Mouse (Mus musculus) embryonic facial prominence, embryonic 12.5 days (tissue): Measurements from ENCODE around the gene Aldh16a1. TPM values are rescaled to one million over a fixed set of nuclear protein-coding genes. Genes with fewer than 3 reads are reported as not detected.
"Not testable (repeated sequence)": the region's sequence is repeated elsewhere in the genome, so short reads cannot be mapped to it uniquely, and the experiment has no call there.

Experiments
- ATAC-seq: fragments of 200-750 bp; cut with Nextera tagmentation; 2 replicates; pipeline ENCODE4 v1.8.0; 2017; ENCODE audit not compliant: insufficient number of reproducible peaks, insufficient read depth, low FRiP score, low TSS enrichment
- H3K27ac ChIP-seq: fragments of 300-500 bp; sonication (generic); 2 replicates; pipeline ENCODE4 v1.5.1; 2016; ENCODE audit warnings: mild to moderate bottlenecking
- H3K27me3 ChIP-seq: fragments of 300-500 bp; sonication (generic); 2 replicates; pipeline ENCODE4 v1.6.1; 2016; ENCODE audit warnings: mild to moderate bottlenecking, moderate library complexity
- H3K36me3 ChIP-seq: fragments of 300-500 bp; sonication (generic); 2 replicates; pipeline ENCODE4 v1.6.1; 2016; ENCODE audit warnings: mild to moderate bottlenecking
- H3K4me1 ChIP-seq: fragments of 300-500 bp; sonication (generic); 2 replicates; pipeline ENCODE4 v1.6.1; 2016
- H3K4me2 ChIP-seq: fragments of 300-500 bp; sonication (generic); replicated peaks from 2 replicates; pipeline ENCODE4 v1.6.1; 2016; ENCODE audit warnings: mild to moderate bottlenecking, moderate library complexity
- H3K4me3 ChIP-seq: fragments of 300-500 bp; sonication (generic); 2 replicates; pipeline ENCODE4 v1.5.1; 2016; ENCODE audit warnings: mild to moderate bottlenecking
- H3K9ac ChIP-seq: fragments of 300-500 bp; sonication (generic); 2 replicates; pipeline ENCODE4 v1.6.1; 2016; ENCODE audit warnings: mild to moderate bottlenecking, moderate library complexity
- H3K9me3 ChIP-seq: fragments of 300-500 bp; sonication (generic); 2 replicates; pipeline ENCODE4 v1.6.1; 2016; ENCODE audit warnings: mild to moderate bottlenecking, moderate library complexity
- WGBS: fragments of 180-500 bp; shearing (Covaris S2); methylation state at CpG from one replicate; pipeline ENCODE4 v1.1.7; 2016; 5-methylcytosine and 5-hydroxymethylcytosine counted together
- polyA plus RNA-seq: library from polyadenylated mRNA; unstranded; fragments of >200 nt; fragmentation: Nextera tagmentation; extraction: Ambion mirVana; gene quantifications from 2 replicates; pipeline ENCODE4 v1.2.1, GENCODE M21; 2016

The Aldh16a1 gene
- polyA plus RNA-seq, 1 experiment from 2014 or later, result 43.8 TPM

GRCm38 (mm10) chr7:45128624-45129246, 25.6 kb downstream of the Aldh16a1 start, which contains the start of gene Rpl13a:
TSS of gene Rpl13a (minus strand) at chr7:45128761.
- under 1% methylated on average over 48 of the region's 48 CpGs for WGBS
- peaks cover 26% of the 10 kb centered on the region for H3K4me1 ChIP-seq
- peak; percentile 93 for ATAC-seq

GRCm38 (mm10) chr7:45127700-45128224, 26.6 kb downstream of the Aldh16a1 start:
- no peak for ATAC-seq
- Histone ChIP-seq H3K27me3 (no peaks in the 10 kb centered on the region), H3K4me3 (peak overlapping the region; percentile 91), H3K4me2 (peak overlapping the region; percentile 87), H3K36me3 (peaks cover 29% of the 10 kb centered on the region), H3K27ac (peak overlapping the region; percentile 94), H3K9me3 (no peaks in the 10 kb centered on the region), H3K9ac (peak overlapping the region; percentile 99), H3K4me1 (peaks cover 31% of the 10 kb centered on the region)
- under 1% methylated on average over 6 of the region's 6 CpGs for WGBS

More at GRCm38 (mm10) chr7:45128624-45129246, 25.6 kb downstream of the Aldh16a1 start, which contains the start of gene Rpl13a:
- H3K27ac ChIP-seq, result peak within 1 kb of the TSS; percentile 94
- peak within 1 kb of the TSS; percentile 87 for H3K4me2 ChIP-seq
- peak within 1 kb of the TSS; percentile 99 for H3K9ac ChIP-seq
- H3K9me3 ChIP-seq, result no peaks in the 10 kb centered on the region
- peak within 1 kb of the TSS; percentile 91 for H3K4me3 ChIP-seq
- H3K27me3 ChIP-seq, result no peaks in the 10 kb centered on the region
- H3K36me3 ChIP-seq, result peaks cover 24% of the 10 kb centered on the region

- Histone ChIP-seq H3K4me3 (peak overlapping the region; percentile 91), H3K36me3 (peaks cover 36% of the 10 kb centered on the region), H3K4me2 (peak overlapping the region; percentile 87), H3K27me3 (no peaks in the 10 kb centered on the region), H3K27ac (peak overlapping the region; percentile 94), H3K9ac (peak overlapping the region; percentile 99), H3K4me1 (peaks cover 36% of the 10 kb centered on the region), H3K9me3 (no peaks in the 10 kb centered on the region)
- 41% methylated on average over 21 of the region's 21 CpGs for WGBS
- ATAC-seq, result no peak
Observed at GRCm38 (mm10) chr7:45126844-45127699, 27.3 kb downstream of the Aldh16a1 start.

GRCm38 (mm10) chr7:45126147-45126843, 28.1 kb downstream of the Aldh16a1 start:
- H3K9me3 ChIP-seq, result no peaks in the 10 kb centered on the region
- peak overlapping the region; percentile 99 for H3K9ac ChIP-seq
- ATAC-seq, result no peak
- H3K4me2 ChIP-seq, result peak overlapping the region; percentile 87
- H3K4me1 ChIP-seq, result peaks cover 43% of the 10 kb centered on the region
- H3K4me3 ChIP-seq, result peak overlapping the region; percentile 91
- H3K27ac ChIP-seq, result peak overlapping the region; percentile 94
- no peaks in the 10 kb centered on the region for H3K27me3 ChIP-seq
- 74% methylated on average over 17 of the region's 17 CpGs for WGBS
- peaks cover 43% of the 10 kb centered on the region for H3K36me3 ChIP-seq

- H3K27me3 ChIP-seq, H3K9me3 ChIP-seq, H3K9ac ChIP-seq, ATAC-seq: not testable (repeated sequence)
- 57% methylated on average over 5 of the region's 5 CpGs for WGBS
- H3K27ac ChIP-seq, result peak overlapping the region; percentile 94
- H3K4me3 ChIP-seq, result 0 out of 2 replicates have a peak overlapping the region, but pooled peaks have one; percentile 95
- peaks cover 50% of the 10 kb centered on the region for H3K36me3 ChIP-seq
- peaks cover 43% of the 10 kb centered on the region for H3K4me1 ChIP-seq
- 0 out of 2 replicates have a peak overlapping the region, but pooled peaks have one; percentile 6 for H3K4me2 ChIP-seq
Observed at GRCm38 (mm10) chr7:45125649-45126048, 28.7 kb downstream of the Aldh16a1 start.

GRCm38 (mm10) chr7:45125144-45125600, 29.2 kb downstream of the Aldh16a1 start:
- Histone ChIP-seq H3K4me1 (peaks cover 43% of the 10 kb centered on the region), H3K36me3 (peaks cover 55% of the 10 kb centered on the region), H3K27me3 (no peaks in the 10 kb centered on the region), H3K27ac (peak overlapping the region; percentile 94), H3K4me2 (peak overlapping the region; percentile 47), H3K9ac (no peak overlapping the region), H3K9me3 (no peaks in the 10 kb centered on the region), H3K4me3 (peak overlapping the region; percentile 95; the same call in 1 of the 2 replicates)
- 18% methylated on average over 7 of the region's 7 CpGs for WGBS
- no peak for ATAC-seq

GRCm38 (mm10) chr7:45124224-45125143, 29.9 kb downstream of the Aldh16a1 start, which contains the start of gene Rps11:
TSS of gene Rps11 (minus strand) at chr7:45124439.
- peak within 1 kb of the TSS; percentile 94 for H3K27ac ChIP-seq
- H3K4me3 ChIP-seq, result peak within 1 kb of the TSS; percentile 95
- peak; percentile 84 for ATAC-seq
- no peaks in the 10 kb centered on the region for H3K9me3 ChIP-seq
- peak within 1 kb of the TSS; percentile 62 for H3K4me2 ChIP-seq
- H3K9ac ChIP-seq, result peak within 1 kb of the TSS; percentile 97
- H3K27me3 ChIP-seq, result no peaks in the 10 kb centered on the region
- H3K36me3 ChIP-seq, result peaks cover 61% of the 10 kb centered on the region
- WGBS, result under 1% methylated on average over 59 of the region's 59 CpGs
- peaks cover 38% of the 10 kb centered on the region for H3K4me1 ChIP-seq

GRCm38 (mm10) chr7:45123186-45123570, 31.2 kb downstream of the Aldh16a1 start:
- peak overlapping the region; percentile 95 for H3K4me3 ChIP-seq
- peak overlapping the region; percentile 62 for H3K4me2 ChIP-seq
- no peaks in the 10 kb centered on the region for H3K27me3 ChIP-seq
- H3K36me3 ChIP-seq, result peaks cover 69% of the 10 kb centered on the region
- 22% methylated on average over 12 of the region's 12 CpGs for WGBS
- H3K9ac ChIP-seq, result peak overlapping the region; percentile 97
- no peak for ATAC-seq
- H3K9me3 ChIP-seq, result no peaks in the 10 kb centered on the region
- H3K27ac ChIP-seq, result peak overlapping the region; percentile 82
- peaks cover 36% of the 10 kb centered on the region for H3K4me1 ChIP-seq

- H3K9ac ChIP-seq, result peak overlapping the region; percentile 97
- no peaks in the 10 kb centered on the region for H3K27me3 ChIP-seq
- peaks cover 69% of the 10 kb centered on the region for H3K36me3 ChIP-seq
- peak overlapping the region; percentile 62 for H3K4me2 ChIP-seq
- peaks cover 36% of the 10 kb centered on the region for H3K4me1 ChIP-seq
- no peaks in the 10 kb centered on the region for H3K9me3 ChIP-seq
- peak overlapping the region; percentile 82; the same call in 1 of the 2 replicates for H3K27ac ChIP-seq
- no peak for ATAC-seq
- peak overlapping the region; percentile 95 for H3K4me3 ChIP-seq
- 84% methylated on average over 15 of the region's 15 CpGs for WGBS
Observed at GRCm38 (mm10) chr7:45122561-45123185, 31.7 kb downstream of the Aldh16a1 start.

- H3K9me3 ChIP-seq, result no peaks in the 10 kb centered on the region
- no peak overlapping the region for H3K4me2 ChIP-seq
- H3K27me3 ChIP-seq, result no peaks in the 10 kb centered on the region
- no peak overlapping the region for H3K9ac ChIP-seq
- ATAC-seq, result no peak
- no peak overlapping the region for H3K4me3 ChIP-seq
- peak overlapping the region; percentile 50; the same call in 1 of the 2 replicates for H3K27ac ChIP-seq
- peaks cover 64% of the 10 kb centered on the region for H3K36me3 ChIP-seq
- peaks cover 31% of the 10 kb centered on the region for H3K4me1 ChIP-seq
Observed at GRCm38 (mm10) chr7:45121966-45122365, 32.4 kb downstream of the Aldh16a1 start.
